Mouse (Mus musculus) ES-Bruce4 (cell line): ENCODE data around the gene Sorcs2. TPM values are rescaled to one million over a fixed set of nuclear protein-coding genes. Genes with fewer than 3 reads are reported as not detected.

Experiments used
- H3K27ac ChIP-seq: 2 replicates; pipeline ENCODE4 v1.5.1; 2012; ENCODE audit warnings: low read length, inconsistent platforms; ENCODE audit not compliant: insufficient read depth
- H3K27me3 ChIP-seq: 2 replicates; pipeline ENCODE4 v1.6.1; 2012; ENCODE audit warnings: mild to moderate bottlenecking, low read length, inconsistent platforms; ENCODE audit not compliant: control insufficient read depth, poor library complexity, insufficient read depth, severe bottlenecking
- H3K36me3 ChIP-seq: 2 replicates; pipeline ENCODE4 v1.6.1; 2012; ENCODE audit warnings: inconsistent platforms, mild to moderate bottlenecking, low read length, moderate library complexity; ENCODE audit not compliant: control insufficient read depth, poor library complexity, insufficient read depth, severe bottlenecking
- H3K4me1 ChIP-seq: one replicate; pipeline ENCODE4 v1.8.1; 2011; ENCODE audit warnings: low read length; ENCODE audit not compliant: control insufficient read depth, insufficient read depth
- H3K4me3 ChIP-seq: 2 replicates; pipeline ENCODE4 v1.5.1; 2011; ENCODE audit warnings: low read depth, mild to moderate bottlenecking, low read length
- H3K9ac ChIP-seq: 2 replicates; pipeline ENCODE4 v1.6.1; 2012; ENCODE audit warnings: low read depth, mild to moderate bottlenecking, inconsistent platforms; ENCODE audit not compliant: poor library complexity, severe bottlenecking
- H3K9me3 ChIP-seq: replicated peaks from 2 replicates; pipeline ENCODE4 v1.6.1; 2012; ENCODE audit warnings: mild to moderate bottlenecking, low read length, inconsistent platforms; ENCODE audit not compliant: control insufficient read depth, poor library complexity, insufficient read depth, severe bottlenecking
- CTCF ChIP-seq: IDR thresholded peaks from one replicate; pipeline ENCODE4 v1.8.1; 2011; ENCODE audit warnings: low read depth, low read length
- EP300 ChIP-seq: IDR thresholded peaks from 2 replicates; pipeline ENCODE4 v1.6.1; 2011; ENCODE audit warnings: low read depth, low read length; ENCODE audit not compliant: insufficient read depth
- POLR2A ChIP-seq: IDR thresholded peaks from one replicate; pipeline ENCODE4 v1.8.1; 2011; ENCODE audit warnings: low read length; ENCODE audit not compliant: insufficient read depth
- polyA plus RNA-seq: library from polyadenylated mRNA; stranded (reverse); fragments of >200 nt; gene quantifications from 2 replicates; pipeline ENCODE4 v1.2.4, GENCODE M21; 2011; ENCODE audit warnings: low read depth; ENCODE audit not compliant: missing spikeins, insufficient read depth, insufficient read length

Gene Sorcs2
- polyA plus RNA-seq, 1 experiment: 1.2 TPM

DNA sequence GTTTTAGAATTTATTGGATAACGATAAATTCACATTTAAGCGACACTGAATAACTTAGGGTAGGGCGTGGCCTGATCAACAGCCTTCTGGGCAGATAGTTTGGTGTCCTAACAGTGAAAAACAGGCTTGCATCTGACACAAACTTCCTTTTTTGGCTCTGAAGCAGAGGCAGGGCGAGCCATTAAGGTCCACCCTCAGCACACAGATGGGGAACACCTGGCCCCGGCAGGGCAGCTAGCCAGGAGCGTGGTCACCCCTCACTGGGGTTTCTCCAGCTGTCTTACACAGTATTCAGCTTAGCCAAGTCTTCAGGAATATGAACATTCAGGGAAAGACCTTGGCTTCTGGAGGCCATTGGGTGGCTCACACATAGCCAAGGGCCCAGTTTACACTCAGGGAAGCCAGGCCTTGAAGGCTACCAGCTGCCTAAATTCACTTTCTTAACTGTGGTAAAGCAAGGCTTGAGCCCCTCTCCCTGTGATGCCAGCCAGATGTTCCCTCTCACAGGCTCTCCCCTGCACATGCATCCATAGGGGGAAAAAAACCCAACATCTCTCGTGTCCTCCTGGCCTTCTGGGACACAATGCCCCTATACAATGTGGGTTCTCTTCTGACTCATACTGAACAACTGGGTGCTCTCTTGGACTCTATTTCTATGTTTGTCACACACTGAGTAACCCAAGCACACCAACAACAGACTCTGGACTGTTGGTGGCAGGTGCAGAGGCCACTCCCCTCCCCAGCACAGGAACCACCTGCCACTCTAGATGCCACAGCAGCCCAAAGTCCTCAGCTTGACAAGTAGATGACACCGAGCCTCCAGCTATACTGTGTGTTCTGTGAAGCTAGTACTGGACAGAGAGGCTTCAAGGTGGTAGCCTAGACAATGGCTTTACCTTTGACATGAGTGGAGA, 20.2 kb downstream of the Sorcs2 start:
- H3K36me3 ChIP-seq: no peaks in the 10 kb centered on the region
- TF ChIP-seq POLR2A (no peak), EP300 (no peak), CTCF (no peak)
- H3K4me1 ChIP-seq: peaks cover 12% of the 10 kb centered on the region

DNA sequence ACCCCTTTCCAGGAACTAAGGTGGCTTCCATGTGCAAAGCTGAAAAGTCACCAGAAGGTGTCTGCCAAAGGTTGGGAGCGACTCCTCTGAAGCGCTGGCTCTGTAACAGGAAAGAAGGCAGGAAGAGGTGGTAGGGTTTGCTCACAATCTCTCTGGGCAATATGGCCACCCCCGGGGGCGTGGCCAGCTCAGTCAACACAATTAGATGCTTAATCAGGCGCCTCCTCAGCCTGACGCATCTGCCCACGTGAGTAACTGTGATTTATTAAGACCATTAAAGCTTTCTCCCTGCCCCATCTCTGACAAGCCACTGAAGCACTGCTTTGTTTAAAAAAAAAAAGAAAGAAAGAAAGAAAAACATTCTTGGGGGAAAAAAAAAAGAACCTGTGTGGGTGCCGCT, 22.1 kb downstream of the Sorcs2 start:
- H3K36me3 ChIP-seq: no peaks in the 10 kb centered on the region
- peaks cover 12% of the 10 kb centered on the region for H3K4me1 ChIP-seq
- H3K9ac ChIP-seq: no peak overlapping the region
- no peak overlapping the region for H3K27ac ChIP-seq
- no peaks in the 10 kb centered on the region for H3K9me3 ChIP-seq
- no peaks in the 10 kb centered on the region for H3K27me3 ChIP-seq
- TF ChIP-seq EP300 (no peak), POLR2A (no peak), CTCF (no peak)
- H3K4me3 ChIP-seq: no peak overlapping the region

More for the DNA sequence above, 20.2 kb downstream of the Sorcs2 start:
- H3K9me3 ChIP-seq: no peaks in the 10 kb centered on the region
- H3K27me3 ChIP-seq: no peaks in the 10 kb centered on the region
- H3K27ac ChIP-seq: no peak overlapping the region
- H3K9ac ChIP-seq: no peak overlapping the region
- H3K4me3 ChIP-seq: no peak overlapping the region

DNA sequence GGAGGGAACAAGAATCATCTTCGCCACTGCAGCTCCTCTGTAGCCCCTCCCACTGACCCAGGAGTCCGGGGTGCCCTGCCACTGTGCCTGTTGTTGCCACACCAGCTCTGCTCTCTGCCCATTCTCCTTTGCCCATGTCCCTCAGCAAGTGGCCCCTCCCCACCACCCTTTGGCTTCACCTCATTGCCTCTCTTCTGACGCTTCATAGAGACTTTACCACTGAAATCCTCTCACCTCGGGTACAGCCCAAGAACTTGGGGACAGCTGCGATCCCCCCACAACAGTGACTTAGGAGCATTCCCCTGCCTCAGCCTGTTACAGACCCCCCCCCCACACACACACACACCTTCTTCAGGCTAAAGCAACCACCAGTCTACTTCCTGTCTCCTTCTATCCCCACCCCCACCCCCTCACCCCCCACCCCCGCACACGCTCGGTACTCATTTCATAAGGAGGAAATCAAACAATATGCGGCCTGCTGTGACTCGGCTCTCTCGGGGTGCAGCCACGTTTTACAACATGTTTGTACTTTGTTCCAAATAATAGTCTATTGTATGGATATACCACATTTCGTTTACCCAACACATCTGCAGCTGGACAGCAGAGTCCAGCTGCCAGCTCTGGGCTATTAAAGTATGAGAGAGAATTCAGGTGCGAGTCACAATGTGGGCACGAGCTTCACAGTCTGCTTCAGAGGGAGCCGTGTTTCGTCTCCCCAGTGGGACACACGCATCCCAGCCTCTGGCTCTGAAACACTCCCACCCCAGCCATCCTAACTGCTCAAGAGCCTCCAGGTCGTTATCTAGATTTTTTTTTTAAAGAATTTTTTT, 23.5 kb downstream of the Sorcs2 start:
- H3K27ac ChIP-seq: no peak overlapping the region
- no peak for TF ChIP-seq CTCF
- TF ChIP-seq EP300: no peak
- no peak for TF ChIP-seq POLR2A
- no peak overlapping the region for H3K9ac ChIP-seq
- H3K4me1 ChIP-seq: peaks cover 9% of the 10 kb centered on the region
- H3K4me3 ChIP-seq: no peak overlapping the region
- H3K9me3 ChIP-seq: no peaks in the 10 kb centered on the region
- H3K36me3 ChIP-seq: no peaks in the 10 kb centered on the region
- H3K27me3 ChIP-seq: no peaks in the 10 kb centered on the region

DNA sequence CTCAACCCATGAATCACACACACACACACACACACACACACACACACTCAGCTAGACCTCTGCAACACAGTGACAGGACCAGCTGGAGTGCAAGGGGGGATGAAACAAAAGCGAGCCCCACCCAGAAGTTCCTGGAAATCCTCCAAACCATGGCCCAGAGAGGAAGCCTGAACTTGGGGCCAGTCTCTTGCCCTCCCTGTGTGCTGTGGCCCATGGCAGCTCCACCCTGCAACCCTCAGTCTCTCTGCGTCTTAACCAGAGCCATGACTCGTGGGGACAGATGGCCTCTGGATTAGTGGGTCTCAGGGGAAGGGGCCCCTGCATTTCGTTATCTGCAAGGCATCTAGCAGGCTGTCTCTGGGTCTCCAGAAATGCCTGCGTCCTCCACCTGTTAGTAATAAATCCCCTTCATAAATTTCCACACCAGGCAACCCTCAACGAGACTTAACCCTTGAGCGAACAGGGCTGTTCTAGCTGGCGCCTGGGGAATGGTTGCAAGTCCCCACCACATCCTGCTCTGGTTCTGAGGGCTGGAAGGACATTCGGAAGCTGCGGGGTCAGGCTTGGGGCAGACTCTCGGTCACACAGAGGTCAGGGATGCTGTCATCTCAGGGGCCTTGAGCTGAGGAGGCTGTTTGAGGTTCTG, 24.6 kb downstream of the Sorcs2 start:
- Histone ChIP-seq H3K27ac (no peak overlapping the region), H3K4me1 (peaks cover 9% of the 10 kb centered on the region), H3K4me3 (no peak overlapping the region), H3K27me3 (no peaks in the 10 kb centered on the region), H3K36me3 (no peaks in the 10 kb centered on the region), H3K9ac (no peak overlapping the region), H3K9me3 (no peaks in the 10 kb centered on the region)
- TF ChIP-seq EP300: no peak
- no peak for TF ChIP-seq CTCF
- no peak for TF ChIP-seq POLR2A

DNA sequence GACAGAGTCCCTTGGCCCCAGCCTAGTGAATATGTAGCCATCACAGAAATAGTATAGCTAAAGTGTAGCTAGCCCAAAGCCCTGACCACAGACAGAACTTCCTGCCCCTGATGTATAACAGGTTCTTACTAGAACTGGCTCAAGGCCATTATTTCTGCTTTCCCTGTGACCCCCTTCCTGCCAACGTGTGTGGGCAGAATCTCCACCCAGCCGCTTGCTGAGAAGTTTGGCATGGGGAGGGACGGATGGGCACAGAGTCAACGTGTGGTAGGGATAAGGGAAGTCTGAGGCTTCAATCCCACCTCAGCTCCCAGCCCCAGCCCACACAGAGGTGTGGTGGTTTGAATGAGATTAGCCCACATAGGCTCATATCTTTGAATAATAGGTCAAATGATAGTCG, 26.2 kb downstream of the Sorcs2 start:
- H3K4me3 ChIP-seq: no peak overlapping the region
- H3K9me3 ChIP-seq: no peaks in the 10 kb centered on the region
- no peaks in the 10 kb centered on the region for H3K27me3 ChIP-seq
- TF ChIP-seq CTCF (no peak), EP300 (no peak), POLR2A (no peak)
- H3K36me3 ChIP-seq: no peaks in the 10 kb centered on the region
- H3K4me1 ChIP-seq: peaks cover 9% of the 10 kb centered on the region
- no peak overlapping the region for H3K27ac ChIP-seq
- H3K9ac ChIP-seq: no peak overlapping the region

DNA sequence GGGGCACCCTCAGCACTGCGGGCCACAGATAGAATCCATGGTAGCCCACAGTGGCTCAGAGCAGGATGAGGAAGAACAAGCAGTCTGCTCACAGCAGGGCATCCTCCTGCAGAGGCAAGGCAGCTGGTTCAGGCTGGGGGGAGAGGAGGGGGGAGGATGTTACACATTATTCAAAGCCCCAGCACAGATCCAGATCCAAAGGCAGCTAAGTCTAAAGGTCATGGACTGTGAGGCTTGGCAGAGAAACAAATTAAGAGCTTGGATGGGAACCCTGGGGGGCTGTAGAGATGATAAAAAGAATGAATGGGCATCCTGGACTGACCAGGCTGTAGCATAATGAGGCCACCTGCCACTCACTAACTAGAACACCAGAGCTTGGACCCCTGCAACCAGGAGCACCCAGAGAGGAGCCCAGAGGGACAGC, 28.7 kb downstream of the Sorcs2 start:
- no peak overlapping the region for H3K27ac ChIP-seq
- H3K27me3 ChIP-seq: no peaks in the 10 kb centered on the region
- no peak overlapping the region for H3K4me3 ChIP-seq
- H3K36me3 ChIP-seq: no peaks in the 10 kb centered on the region
- TF ChIP-seq CTCF (no peak), POLR2A (no peak), EP300 (no peak)
- no peak overlapping the region for H3K9ac ChIP-seq
- H3K9me3 ChIP-seq: no peaks in the 10 kb centered on the region
- H3K4me1 ChIP-seq: peaks cover 7% of the 10 kb centered on the region
